Mouse (Mus musculus) heart, postnatal 0 days (tissue): ENCODE data around the gene BC004004.

ENCODE experiments used
- CTCF ChIP-seq: IDR thresholded peaks from 2 replicates; pipeline ENCODE4 v1.5.1; 2016; ENCODE audit warnings: antibody characterized with exemption, control low read depth, low read depth
- EP300 ChIP-seq: IDR thresholded peaks from 2 replicates; pipeline ENCODE4 v1.6.1; 2016; ENCODE audit warnings: antibody characterized with exemption, low read depth

DNA sequence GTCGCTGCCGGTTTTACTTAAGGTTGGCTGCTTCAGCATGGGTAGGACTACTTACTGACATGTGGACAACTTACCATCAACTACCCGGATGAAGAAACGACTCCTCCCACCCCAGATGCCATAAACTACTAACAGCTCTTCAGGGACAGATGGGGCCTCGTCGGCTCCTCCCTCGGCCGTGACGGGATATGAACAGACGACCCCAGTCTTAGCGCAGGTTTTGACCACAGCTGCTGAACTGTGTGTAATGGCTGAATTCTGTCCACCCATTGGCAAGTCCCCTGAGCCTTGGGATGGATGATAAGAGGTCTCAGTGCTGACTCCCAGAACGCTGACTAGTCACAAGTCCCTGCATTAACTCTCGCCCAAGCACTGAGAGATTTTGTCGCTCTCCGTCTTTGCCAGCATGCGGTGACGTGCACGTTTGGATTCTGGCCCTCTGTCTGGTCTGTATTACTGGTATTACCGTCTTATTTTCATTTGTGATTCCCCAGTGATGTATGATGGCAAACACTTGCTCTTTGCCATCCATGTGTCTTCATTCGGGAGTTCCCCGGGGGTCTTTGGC is 41.6 kb downstream of the BC004004 start:
- TF ChIP-seq CTCF, result no peak
- TF ChIP-seq EP300, result no peak
